ENCODE assay signal across 8 mouse cellular contexts in genomic region chr14:20661661-20662331, GRCm38 (mm10). TPM values are rescaled to one million over a fixed set of nuclear protein-coding genes. Genes with fewer than 3 reads are reported as not detected.
DNase-seq lines count a peak whose midpoint lies in the region; ATAC-seq and TF ChIP-seq lines count a peak whose summit lies in the region.
"Had no signal": no experiment of that assay in that cellular context is flagged by ENCODE, and none has a peak within 500 bp of the region (broad histone marks: within the 10 kb centered on the region; RNA-seq: fewer than 3 reads in every experiment).

No protein-coding gene starts in this region.

- H3K9ac ChIP-seq in hindbrain, embryonic 11.5 days (ENCODE audit: low read depth, low read length): peak overlapping the region; percentile 74
- H3K9ac ChIP-seq in liver, adult 2 months (ENCODE audit: low read depth, low read length): peak overlapping the region; percentile 62

- H3K79me2 ChIP-seq in liver, adult 2 months (ENCODE audit: control insufficient read depth, insufficient read depth, low read length): no peaks in the 10 kb centered on the region

- TF ChIP-seq CTCF in liver, adult 2 months (IDR thresholded peaks at IDR 0.05; ENCODE audit: low read depth, low read length): no peak
- TF ChIP-seq CTCF in small intestine, adult 2 months (IDR thresholded peaks at IDR 0.05; ENCODE audit: extremely low read depth, insufficient read length, insufficient replicate concordance, low read depth, low read length): no peak

- peak overlapping the region; percentile 96 for H3K4me2 ChIP-seq in hindbrain, embryonic 11.5 days (replicated peaks; ENCODE audit: low read depth, low read length)

- TF ChIP-seq POLR2A in liver, adult 2 months (IDR thresholded peaks at IDR 0.05; ENCODE audit: extremely low read depth, insufficient read depth, low read length): no peak
- no peak for TF ChIP-seq POLR2A in small intestine, adult 2 months (IDR thresholded peaks at IDR 0.05; ENCODE audit: low read depth, low read length)

- 0 out of 2 replicates have a peak, but pooled peaks cover 2% of the 10 kb centered on the region for H3K4me1 ChIP-seq in hindbrain, embryonic 11.5 days (replicated peaks; ENCODE audit: control insufficient read depth, insufficient read depth, low read length)
- H3K4me1 ChIP-seq in liver, adult 2 months (ENCODE audit: control insufficient read depth, insufficient read depth, low read length): peaks cover 4% of the 10 kb centered on the region
- H3K4me1 ChIP-seq in small intestine, adult 2 months (ENCODE audit: control insufficient read depth, insufficient read depth, insufficient read length, low read length): peaks cover 5% of the 10 kb centered on the region

- H3K9me3 ChIP-seq in hindbrain, embryonic 11.5 days (ENCODE audit: control insufficient read depth, low read length): no peaks in the 10 kb centered on the region

- H3K4me3 ChIP-seq in hindbrain, embryonic 11.5 days (ENCODE audit: low read depth, low read length): peak overlapping the region; percentile 55
- H3K4me3 ChIP-seq in liver, adult 2 months (ENCODE audit: insufficient read depth, low read depth, low read length): peak overlapping the region; percentile 60
- peak overlapping the region; percentile 77 for H3K4me3 ChIP-seq in small intestine, adult 2 months (ENCODE audit: low read depth, low read length)

- no peaks in the 10 kb centered on the region for H3K36me3 ChIP-seq in hindbrain, embryonic 11.5 days (ENCODE audit: control insufficient read depth, insufficient read depth, low read length)
- no peaks in the 10 kb centered on the region for H3K36me3 ChIP-seq in liver, adult 2 months (ENCODE audit: control insufficient read depth, insufficient read depth, low read length)
- no peaks in the 10 kb centered on the region for H3K36me3 ChIP-seq in small intestine, adult 2 months (ENCODE audit: control insufficient read depth, insufficient read depth, low read length)

- ATAC-seq in hindbrain, embryonic 11.5 days (ENCODE audit: low FRiP score): peak; percentile 34

- WGBS in hindbrain, embryonic 11.5 days: 10% methylated on average over 19 of the region's 19 CpGs
- WGBS in liver, adult 2 months: 44% methylated on average over 19 of the region's 19 CpGs
- 36% methylated on average over 19 of the region's 19 CpGs for WGBS in small intestine, adult 2 months

- H3K27me3 ChIP-seq in hindbrain, embryonic 11.5 days (ENCODE audit: control insufficient read depth, insufficient read depth, low read length): peaks cover 6% of the 10 kb centered on the region
- H3K27me3 ChIP-seq in liver, adult 2 months (ENCODE audit: control insufficient read depth, insufficient read depth, low read length): no peaks in the 10 kb centered on the region
- H3K27me3 ChIP-seq in small intestine, adult 2 months (ENCODE audit: control insufficient read depth, insufficient read depth, low read length): 0 out of 2 replicates have a peak, but pooled peaks cover 5% of the 10 kb centered on the region

- DNase-seq in right cerebral cortex, postnatal 10 days (ENCODE audit: low spot score in 2 of 2): peak; percentile 36 to 51
- DNase-seq in right cerebral cortex, adult 18-20 months: no peak
- peak; percentile 32 for DNase-seq in embryo, embryonic 10.5 days (ENCODE audit: low spot score)
- peak; percentile 48 for DNase-seq in hindbrain, embryonic 11.5 days (ENCODE audit: low spot score)
- DNase-seq in liver, adult 2 months (ENCODE audit: extremely low read depth, low read depth, low spot score): no peak
- no peak for DNase-seq in adrenal gland, postnatal 14 days

- H3K27ac ChIP-seq in hindbrain, embryonic 11.5 days (ENCODE audit: low read depth, low read length): peak overlapping the region; percentile 67; the same call in 1 of the 2 replicates
- H3K27ac ChIP-seq in liver, adult 2 months (replicated peaks; ENCODE audit: insufficient read depth, low read depth, low read length): no peak overlapping the region
- no peak overlapping the region for H3K27ac ChIP-seq in small intestine, adult 2 months (ENCODE audit: insufficient read depth, low read depth, low read length)

RNA-seq across cellular contexts. Expression of gene Myoz1, which starts 5.5 kb away (rescaled TPM):
- 0.28 TPM in 1 of 2 replicates, not detected in the other for polyA plus RNA-seq in hindbrain, embryonic 11.5 days (2014; fragmentation: Nextera tagmentation; extraction: Ambion mirVana)
- 0.46 TPM in 1 of 2 replicates, not detected in the other for total RNA-seq in liver, adult 2 months (2014; rRNA removed)
- not detected in 2 replicates for polyA plus RNA-seq in liver, adult 2 months (2012; rRNA removed)
- polyA plus RNA-seq in small intestine, adult 2 months (2012; rRNA removed): not detected in 2 replicates
- total RNA-seq in adrenal gland, postnatal 14 days (2021): not detected in 2 replicates
- total RNA-seq: neutrophil, adult 5-6 weeks had no signal

RNA-seq across cellular contexts. Expression of gene Synpo2l, which starts 6.4 kb away (rescaled TPM):
- 0.48 and 1.0 TPM in 2 replicates for polyA plus RNA-seq in hindbrain, embryonic 11.5 days (2014; fragmentation: Nextera tagmentation; extraction: Ambion mirVana)
- 0.09 TPM in 1 of 2 replicates, not detected in the other for total RNA-seq in liver, adult 2 months (2014; rRNA removed)
- 0.10 TPM in 1 of 2 replicates, not detected in the other for polyA plus RNA-seq in liver, adult 2 months (2012; rRNA removed)
- 0.06 TPM in 1 of 2 replicates, not detected in the other for polyA plus RNA-seq in small intestine, adult 2 months (2012; rRNA removed)
- total RNA-seq in adrenal gland, postnatal 14 days (2021): 0.19 and 0.71 TPM in 2 replicates
- total RNA-seq: neutrophil, adult 5-6 weeks had no signal

RNA-seq across cellular contexts. Expression of gene Sec24c, which starts 12.3 kb away (rescaled TPM):
- 76.6 and 79.0 TPM in 2 replicates for polyA plus RNA-seq in hindbrain, embryonic 11.5 days (2014; fragmentation: Nextera tagmentation; extraction: Ambion mirVana)
- total RNA-seq in liver, adult 2 months (2014; rRNA removed): 52.7 and 57.8 TPM in 2 replicates
- polyA plus RNA-seq in liver, adult 2 months (2012; rRNA removed): 127 and 183 TPM in 2 replicates
- 161 and 233 TPM in 2 replicates for polyA plus RNA-seq in small intestine, adult 2 months (2012; rRNA removed)
- total RNA-seq in adrenal gland, postnatal 14 days (2021): 137 and 149 TPM in 2 replicates

RNA-seq across cellular contexts. Expression of gene Usp54, which starts 20.9 kb away (rescaled TPM):
- 9.9 and 12.1 TPM in 2 replicates for polyA plus RNA-seq in hindbrain, embryonic 11.5 days (2014; fragmentation: Nextera tagmentation; extraction: Ambion mirVana)
- total RNA-seq in liver, adult 2 months (2014; rRNA removed): 2.9 and 3.0 TPM in 2 replicates
- polyA plus RNA-seq in liver, adult 2 months (2012; rRNA removed): 1.0 and 1.3 TPM in 2 replicates
- 1.2 and 1.4 TPM in 2 replicates for polyA plus RNA-seq in small intestine, adult 2 months (2012; rRNA removed)
- 13.5 and 14.8 TPM in 2 replicates for total RNA-seq in adrenal gland, postnatal 14 days (2021)

RNA-seq across cellular contexts. Expression of gene Fut11, which starts 33.0 kb away (rescaled TPM):
- 16.7 and 22.9 TPM in 2 replicates for polyA plus RNA-seq in hindbrain, embryonic 11.5 days (2014; fragmentation: Nextera tagmentation; extraction: Ambion mirVana)
- total RNA-seq in liver, adult 2 months (2014; rRNA removed): 3.3 and 3.7 TPM in 2 replicates
- polyA plus RNA-seq in liver, adult 2 months (2012; rRNA removed): 2.5 and 3.8 TPM in 2 replicates
- polyA plus RNA-seq in small intestine, adult 2 months (2012; rRNA removed): 6.4 and 13.7 TPM in 2 replicates
- 17.0 and 18.7 TPM in 2 replicates for total RNA-seq in adrenal gland, postnatal 14 days (2021)

Comparison
In these comparisons a context has a peak if more than half of its experiments do, and no peak if none do; other contexts are left out.
1. DNase-seq: peak in right cerebral cortex, postnatal 10 days (2 of 2), embryo, embryonic 10.5 days (single experiment) and hindbrain, embryonic 11.5 days (single experiment); none in right cerebral cortex, adult 18-20 months (single experiment), liver, adult 2 months (single experiment) and adrenal gland, postnatal 14 days (single experiment).
2. Peak in every context shown above with its lines, with median percentiles within 50 percentile points of each other: H3K4me3 ChIP-seq.